ENCODE assay signal across 10 mouse cellular contexts in the genomic region with DNA sequence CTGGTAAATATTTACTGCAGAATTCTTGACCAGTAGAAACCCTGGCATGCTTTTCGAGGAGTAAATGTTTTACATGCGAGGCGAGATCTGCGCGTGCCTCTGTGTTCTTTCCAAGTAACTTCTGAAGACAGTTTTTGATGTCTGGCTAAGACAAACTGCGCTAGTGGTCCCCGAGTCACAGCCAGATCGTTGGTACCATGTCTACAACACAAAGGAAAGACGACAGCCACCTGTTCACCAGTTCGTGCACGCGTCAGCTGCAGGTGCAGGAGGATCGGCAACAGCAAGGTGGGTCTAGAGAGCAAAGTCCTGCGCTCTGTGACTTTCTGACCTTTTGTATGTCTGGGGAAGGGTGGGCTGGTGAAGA. TPM values are rescaled to one million over a fixed set of nuclear protein-coding genes. Genes with fewer than 3 reads are reported as not detected.
DNase-seq lines count a peak whose midpoint lies in the region; ATAC-seq lines count a peak whose summit lies in the region.
"Had no signal": no experiment of that assay in that cellular context is flagged by ENCODE, and none has a peak within 500 bp of the region (broad histone marks: within the 10 kb centered on the region; RNA-seq: fewer than 3 reads in every experiment).

No protein-coding gene starts in this region.

- no peaks in the 10 kb centered on the region for H3K27me3 ChIP-seq in limb, embryonic 15.5 days
- H3K27me3 ChIP-seq in limb, embryonic 10.5 days (ENCODE audit: low read depth, poor library complexity, severe bottlenecking): no peaks in the 10 kb centered on the region
- no peaks in the 10 kb centered on the region for H3K27me3 ChIP-seq in kidney, embryonic 14.5 days (ENCODE audit: control insufficient read depth, insufficient read depth, low read length)
- H3K27me3 ChIP-seq in neural tube, embryonic 15.5 days (replicated peaks): no peaks in the 10 kb centered on the region
- H3K27me3 ChIP-seq: midbrain, embryonic 12.5 days had no signal

- H3K36me3 ChIP-seq in limb, embryonic 15.5 days: no peaks in the 10 kb centered on the region
- no peaks in the 10 kb centered on the region for H3K36me3 ChIP-seq in limb, embryonic 10.5 days
- H3K36me3 ChIP-seq in kidney, embryonic 14.5 days (ENCODE audit: control insufficient read depth, insufficient read depth, low read length): no peaks in the 10 kb centered on the region
- no peaks in the 10 kb centered on the region for H3K36me3 ChIP-seq in neural tube, embryonic 15.5 days
- H3K36me3 ChIP-seq: midbrain, embryonic 12.5 days had no signal

- no peak for ATAC-seq in limb, embryonic 15.5 days (ENCODE audit: insufficient number of reproducible peaks, low FRiP score, low TSS enrichment, low read depth)
- ATAC-seq in kidney, embryonic 14.5 days (ENCODE audit: low FRiP score, low TSS enrichment): no peak
- ATAC-seq in neural tube, embryonic 15.5 days (ENCODE audit: low FRiP score): no peak

- WGBS in limb, embryonic 15.5 days: 81% methylated on average over 14 of the region's 14 CpGs
- WGBS in limb, embryonic 10.5 days: 90% methylated on average over 14 of the region's 14 CpGs
- WGBS in kidney, embryonic 14.5 days: 68% methylated on average over 14 of the region's 14 CpGs
- WGBS in neural tube, embryonic 15.5 days: 79% methylated on average over 14 of the region's 14 CpGs

- no peak overlapping the region for H3K9ac ChIP-seq in limb, embryonic 15.5 days
- no peak overlapping the region for H3K9ac ChIP-seq in kidney, embryonic 14.5 days (ENCODE audit: low read depth, low read length)
- H3K9ac ChIP-seq in neural tube, embryonic 15.5 days (replicated peaks): no peak overlapping the region

- no peak overlapping the region for H3K4me3 ChIP-seq in limb, embryonic 15.5 days
- no peak overlapping the region for H3K4me3 ChIP-seq in limb, embryonic 10.5 days
- 0 out of 2 replicates have a peak overlapping the region, but pooled peaks have one; percentile 9 for H3K4me3 ChIP-seq in kidney, embryonic 14.5 days (ENCODE audit: low read length)
- H3K4me3 ChIP-seq in neural tube, embryonic 15.5 days (replicated peaks): peak overlapping the region; percentile 1; the same call in 1 of the 2 replicates
- H3K4me3 ChIP-seq: midbrain, embryonic 12.5 days had no signal

- H3K4me2 ChIP-seq in limb, embryonic 15.5 days: no peak overlapping the region
- H3K4me2 ChIP-seq in kidney, embryonic 14.5 days (replicated peaks; ENCODE audit: low read depth, low read length): peak overlapping the region; percentile 41; the same call in 1 of the 2 replicates
- peak overlapping the region; percentile 40 for H3K4me2 ChIP-seq in neural tube, embryonic 15.5 days

- no peaks in the 10 kb centered on the region for H3K9me3 ChIP-seq in limb, embryonic 15.5 days
- no peaks in the 10 kb centered on the region for H3K9me3 ChIP-seq in limb, embryonic 10.5 days (replicated peaks)
- H3K9me3 ChIP-seq in kidney, embryonic 14.5 days (ENCODE audit: control insufficient read depth, low read length): no peaks in the 10 kb centered on the region
- no peaks in the 10 kb centered on the region for H3K9me3 ChIP-seq in neural tube, embryonic 15.5 days (replicated peaks)
- H3K9me3 ChIP-seq: midbrain, embryonic 12.5 days had no signal

- 0 out of 2 replicates have a peak overlapping the region, but pooled peaks have one; percentile 27 for H3K27ac ChIP-seq in limb, embryonic 15.5 days
- no peak overlapping the region for H3K27ac ChIP-seq in limb, embryonic 10.5 days
- no peak overlapping the region for H3K27ac ChIP-seq in kidney, embryonic 14.5 days (ENCODE audit: low read depth, low read length)
- H3K27ac ChIP-seq in neural tube, embryonic 15.5 days (replicated peaks): peak overlapping the region; percentile 34; the same call in 1 of the 2 replicates
- H3K27ac ChIP-seq: midbrain, embryonic 12.5 days had no signal

- peak; percentile 6 for DNase-seq in cerebellum, adult 9-11 months
- no peak for DNase-seq in cerebellum, postnatal 14 days
- no peak for DNase-seq in limb, embryonic 10.5 days (ENCODE audit: low spot score)
- no peak for DNase-seq in testis, postnatal 14 days (ENCODE audit: low spot score)
- no peak for DNase-seq in frontal cortex, postnatal 36 days (ENCODE audit: low spot score in 2 of 2)
- DNase-seq: B cell, adult 2 months had no signal

- no peaks in the 10 kb centered on the region; the same call in 1 of the 2 replicates for H3K4me1 ChIP-seq in limb, embryonic 15.5 days
- no peaks in the 10 kb centered on the region for H3K4me1 ChIP-seq in limb, embryonic 10.5 days
- no peaks in the 10 kb centered on the region for H3K4me1 ChIP-seq in kidney, embryonic 14.5 days (ENCODE audit: control insufficient read depth, insufficient read depth, low read length)
- peaks cover 7% of the 10 kb centered on the region; the same call in 1 of the 2 replicates for H3K4me1 ChIP-seq in neural tube, embryonic 15.5 days
- H3K4me1 ChIP-seq: midbrain, embryonic 12.5 days had no signal

RNA-seq across cellular contexts. Expression of a gene that starts 0.5 kb away (rescaled TPM):
- polyA plus RNA-seq in limb, embryonic 15.5 days (2015; fragmentation: Nextera tagmentation; extraction: Ambion mirVana): 0.91 and 1.2 TPM in 2 replicates
- polyA plus RNA-seq in limb, embryonic 10.5 days (2016; fragmentation: Nextera tagmentation; extraction: Ambion mirVana): not detected in 2 replicates
- polyA plus RNA-seq in kidney, embryonic 14.5 days (2014; fragmentation: Nextera tagmentation; extraction: Ambion mirVana): 0.69 and 1.2 TPM in 2 replicates
- polyA plus RNA-seq in neural tube, embryonic 15.5 days (2015; fragmentation: Nextera tagmentation; extraction: Ambion mirVana): 3.8 and 5.8 TPM in 2 replicates

Comparison
In these comparisons a context has a peak if more than half of its experiments do, and no peak if none do; other contexts are left out.
1. H3K27ac ChIP-seq: peak in limb, embryonic 15.5 days (single experiment) and neural tube, embryonic 15.5 days (single experiment); none in limb, embryonic 10.5 days (single experiment) and kidney, embryonic 14.5 days (single experiment).
2. H3K4me3 ChIP-seq: peak in kidney, embryonic 14.5 days (single experiment) and neural tube, embryonic 15.5 days (single experiment); none in limb, embryonic 15.5 days (single experiment) and limb, embryonic 10.5 days (single experiment).